Mouse (Mus musculus): Measurements from ENCODE around the gene Pid1.

Gene Pid1

DNA sequence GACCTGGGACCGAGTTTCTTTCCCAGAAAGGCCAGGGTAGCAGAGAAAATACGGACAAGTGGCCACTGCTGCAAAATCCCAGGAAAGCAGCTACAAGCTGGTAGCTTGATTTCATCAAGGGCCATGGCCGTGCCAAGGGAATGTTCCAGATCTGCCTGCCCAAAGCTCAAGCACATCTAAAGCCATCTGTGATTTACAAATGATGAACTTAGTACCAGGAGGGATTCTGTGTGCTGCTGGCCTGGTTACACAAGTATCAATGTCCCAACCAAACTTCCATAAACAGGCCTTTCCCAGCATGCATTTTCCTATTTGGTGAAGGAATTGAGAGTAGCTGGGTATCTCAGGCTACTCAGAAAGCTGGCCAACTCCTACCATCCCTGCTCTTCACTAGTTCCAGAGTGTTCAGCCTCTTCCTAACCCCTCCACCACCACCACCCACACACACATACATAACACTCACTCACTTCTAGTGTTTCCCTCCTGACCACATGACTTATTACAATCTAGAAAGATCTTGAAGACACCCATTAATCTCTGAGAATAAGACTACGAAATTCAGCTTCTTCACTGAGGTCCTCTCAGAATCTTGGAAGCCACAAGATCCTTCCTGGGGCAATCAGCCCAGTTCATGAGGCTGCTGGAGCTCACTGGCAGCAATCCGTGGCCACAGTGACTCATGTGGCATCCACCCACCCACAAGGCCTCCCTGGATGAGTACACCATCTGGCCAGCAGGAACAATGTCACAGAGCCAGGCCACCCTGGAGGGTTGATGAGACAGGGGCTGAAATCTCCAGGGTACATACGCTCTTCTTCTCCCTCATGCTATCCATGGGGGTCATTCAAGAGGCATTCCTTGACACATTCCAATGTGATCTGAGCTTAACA lies 4.1 kb downstream of the Pid1 start:
- no peak for DNase-seq (ENCODE audit: low read depth, low spot score)

DNA sequence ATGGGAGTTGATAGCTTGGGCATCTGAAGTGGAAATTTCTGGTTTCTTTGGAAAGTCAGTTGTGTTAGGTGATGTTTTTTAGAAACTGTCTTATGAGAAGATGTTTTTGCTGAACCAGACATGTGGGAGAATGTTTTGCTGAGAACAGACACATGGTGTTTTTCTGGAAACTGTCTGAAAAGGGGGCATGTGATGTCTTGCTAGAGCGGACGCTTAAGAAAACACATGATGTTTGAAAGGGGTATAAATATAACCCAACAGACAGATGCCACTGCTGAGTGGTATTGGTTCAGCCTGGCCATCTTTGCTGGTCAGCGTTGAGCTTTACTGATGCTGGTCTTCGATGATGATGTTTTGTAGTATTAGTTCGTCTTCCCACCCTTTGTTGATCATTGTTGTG lies 6.8 kb downstream of the Pid1 start:
- DNase-seq (ENCODE audit: low read depth, low spot score) = no peak

DNA sequence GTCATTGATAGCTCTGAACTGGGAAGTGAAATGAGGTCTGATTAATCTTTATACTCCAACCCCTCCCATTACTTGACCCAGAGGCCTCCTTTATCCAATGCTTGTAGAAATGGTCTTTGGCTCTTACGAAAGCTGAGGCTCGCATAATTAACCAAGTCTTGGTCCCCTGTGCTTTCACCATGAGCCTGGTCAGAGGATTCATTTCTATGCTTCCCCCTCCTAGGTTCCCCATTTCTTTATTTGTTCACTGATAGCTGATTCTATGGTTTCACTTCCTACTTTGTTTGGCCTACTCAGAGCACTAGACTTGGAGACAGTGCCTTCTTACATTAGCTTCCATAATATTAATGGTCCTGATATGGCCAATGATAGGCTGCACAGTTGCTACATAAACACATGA lies 13.7 kb downstream of the Pid1 start:
- no peak for DNase-seq (ENCODE audit: low read depth, low spot score)

DNA sequence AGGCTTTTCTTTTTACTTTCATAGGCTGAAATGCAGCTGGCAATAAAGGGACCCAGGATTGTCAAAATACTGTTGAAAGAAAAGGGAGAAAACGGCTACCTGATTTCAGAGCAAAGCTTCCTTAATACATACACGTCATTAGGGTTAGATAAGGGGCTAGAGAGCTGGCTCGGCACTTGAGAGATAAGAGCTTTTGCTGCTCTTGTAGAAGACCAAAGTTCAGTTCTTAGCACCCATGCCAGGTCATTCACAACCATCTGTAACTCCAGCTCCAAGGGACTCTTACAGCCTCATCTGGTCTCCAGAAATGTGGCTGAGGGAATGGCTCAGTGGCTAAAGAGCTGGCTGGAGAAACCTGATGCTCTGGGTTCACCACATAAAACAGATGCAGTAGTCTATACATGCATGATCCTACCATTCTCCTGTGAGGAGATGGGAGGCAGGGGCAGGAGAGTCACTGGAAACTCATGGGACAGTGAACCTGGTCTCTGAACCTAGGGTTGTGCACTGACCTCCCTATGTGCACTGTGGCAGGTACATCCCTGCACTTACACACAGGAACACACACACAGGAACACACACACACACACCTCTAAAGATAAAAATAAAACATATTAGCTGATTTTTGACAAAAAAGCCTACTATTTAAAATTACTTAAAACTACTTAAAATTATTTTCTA lies 16.0 kb downstream of the Pid1 start:
- DNase-seq (ENCODE audit: low read depth, low spot score) = no peak

DNA sequence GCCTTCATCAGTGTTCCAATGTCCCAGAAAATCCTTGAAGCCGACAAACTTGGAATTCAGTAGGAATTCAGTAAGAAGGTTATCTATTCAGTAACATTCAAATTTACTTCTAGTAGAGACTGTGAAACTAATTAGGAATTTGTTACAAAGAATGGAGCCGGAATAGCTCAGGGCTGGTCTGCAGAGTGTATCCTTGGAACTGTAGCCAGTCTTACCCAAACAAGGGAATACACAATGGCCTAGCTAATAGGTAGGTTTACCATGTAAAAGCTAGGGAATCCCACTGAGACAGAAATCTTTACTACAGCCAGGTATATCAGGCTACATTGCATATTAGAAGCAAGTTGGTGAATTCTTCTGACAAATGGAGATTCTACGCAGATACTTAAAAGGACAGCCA lies 31.2 kb downstream of the Pid1 start:
- DNase-seq (ENCODE audit: low read depth, low spot score) = peak; percentile 88

DNA sequence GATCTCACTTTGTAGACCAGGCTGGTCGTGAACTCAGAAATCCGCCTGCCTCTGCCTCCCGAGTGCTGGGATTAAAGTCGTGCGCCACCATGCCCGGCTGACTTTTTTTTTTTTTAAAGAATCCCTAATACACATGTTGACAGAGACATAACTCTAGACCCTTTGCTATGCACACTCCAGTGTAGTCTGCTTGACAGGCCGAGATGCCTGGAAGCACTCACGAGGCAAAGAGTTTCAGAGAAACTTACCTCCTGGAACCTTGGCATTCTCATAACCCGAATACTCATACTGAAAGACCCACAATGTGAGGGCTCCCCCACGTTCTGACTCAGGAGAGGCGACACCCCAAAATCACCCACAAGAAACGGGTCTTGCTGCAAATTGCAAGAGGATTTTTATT lies 32.1 kb downstream of the Pid1 start:
- peak; percentile 46 for DNase-seq (ENCODE audit: low read depth, low spot score)

DNA sequence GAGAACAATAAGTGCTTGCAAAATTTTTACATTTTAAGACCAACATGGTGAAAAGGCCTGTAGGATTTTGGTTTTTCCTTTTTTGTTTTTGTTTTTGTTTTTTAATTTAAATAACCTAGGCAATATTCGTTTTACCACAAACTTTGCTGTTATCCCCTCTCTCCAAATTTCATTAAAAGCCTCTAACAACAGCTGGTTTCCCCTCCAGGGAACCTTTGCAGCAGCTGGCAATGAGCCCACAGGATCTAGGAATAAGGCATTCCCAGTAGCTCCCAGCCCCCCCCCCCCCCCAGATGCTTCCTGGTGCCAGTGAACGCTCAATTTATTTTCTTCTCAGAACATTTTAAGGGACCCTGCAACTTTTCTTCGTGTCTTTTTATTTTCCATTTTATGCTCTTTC lies 38.7 kb downstream of the Pid1 start:
- no peak for DNase-seq (ENCODE audit: low read depth, low spot score)

DNA sequence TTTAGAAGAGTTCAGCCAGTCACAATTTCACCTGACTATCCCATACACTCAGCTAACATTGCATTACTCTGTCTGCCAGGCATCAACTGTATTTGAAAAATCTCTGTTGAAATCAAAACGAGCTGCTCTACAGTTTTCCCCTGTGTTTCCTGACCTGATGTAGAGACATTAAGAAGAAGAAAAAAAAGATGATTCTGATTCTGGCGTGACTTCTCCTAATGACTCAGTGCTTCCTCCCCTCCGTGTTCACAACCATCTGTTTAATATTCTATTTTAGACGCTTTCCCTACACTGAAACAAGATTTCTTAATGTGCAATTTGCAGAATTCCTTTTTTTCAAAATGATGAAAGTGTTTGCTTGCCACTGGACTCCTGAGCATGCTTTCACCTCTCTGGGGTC lies 42.7 kb downstream of the Pid1 start:
- no peak for DNase-seq (ENCODE audit: low read depth, low spot score)

DNA sequence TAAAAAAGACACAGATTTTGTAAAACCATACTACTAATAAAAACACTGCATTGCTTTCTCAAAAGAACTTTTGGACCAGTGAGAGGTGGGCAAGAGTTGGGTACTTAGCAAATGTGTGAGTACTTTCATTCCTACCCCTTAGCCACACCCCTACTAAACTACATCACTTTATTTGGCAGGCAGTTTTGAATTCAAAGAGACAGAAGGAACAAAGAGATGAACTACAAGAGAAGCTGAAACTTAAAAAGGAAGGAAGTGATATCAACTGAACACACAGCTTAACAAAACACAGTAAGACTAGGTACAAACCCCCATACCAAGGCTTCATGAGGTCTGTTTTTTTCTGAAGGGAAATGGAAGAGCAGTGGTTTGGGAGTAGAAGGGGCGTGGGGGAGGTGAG lies 45.4 kb downstream of the Pid1 start:
- no peak for DNase-seq (ENCODE audit: low read depth, low spot score)

DNA sequence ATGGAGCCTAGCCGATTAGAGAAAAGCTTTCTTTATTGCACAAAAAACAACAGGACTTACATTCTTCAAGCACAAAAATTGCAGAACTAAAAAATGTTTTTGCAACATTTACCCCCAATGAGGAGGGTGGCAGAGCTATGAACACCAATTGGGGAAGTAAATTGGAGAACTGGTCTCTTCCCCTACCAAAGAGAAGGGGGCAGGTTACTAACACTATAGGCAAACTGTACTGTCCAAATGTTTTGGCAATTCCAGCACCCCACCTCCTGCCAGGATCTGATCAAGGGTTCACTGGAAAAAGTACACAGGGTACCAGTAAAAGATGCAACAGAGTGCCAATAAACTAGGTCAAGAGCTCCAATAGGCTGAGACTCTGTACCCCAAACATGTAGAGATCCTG lies 46.2 kb downstream of the Pid1 start:
- DNase-seq (ENCODE audit: low read depth, low spot score) = no peak

DNA sequence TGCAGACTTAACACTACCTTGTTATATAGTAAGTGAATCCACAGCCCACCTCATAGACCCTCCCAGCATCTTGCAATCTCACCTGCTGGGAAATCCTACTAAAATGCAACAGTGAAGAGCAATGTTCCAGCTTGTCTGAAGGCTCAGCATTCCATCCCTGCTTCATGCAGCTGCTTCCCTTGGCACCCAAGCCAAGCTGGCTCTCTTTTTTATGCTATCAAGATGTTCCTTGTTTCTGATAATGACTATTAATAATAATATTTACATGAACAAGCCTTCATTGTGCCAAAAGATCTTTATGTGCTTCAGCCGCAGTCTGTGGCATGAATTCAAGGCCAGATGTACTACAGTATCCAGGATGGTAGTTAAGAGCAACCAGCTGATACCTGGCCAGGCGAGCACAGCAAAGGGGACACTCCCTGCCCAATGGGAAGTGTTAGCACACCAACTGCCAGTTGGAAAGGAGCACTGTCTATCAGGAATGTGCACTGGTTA lies 54.0 kb downstream of the Pid1 start:
- no peak for DNase-seq (ENCODE audit: low read depth, low spot score)

DNA sequence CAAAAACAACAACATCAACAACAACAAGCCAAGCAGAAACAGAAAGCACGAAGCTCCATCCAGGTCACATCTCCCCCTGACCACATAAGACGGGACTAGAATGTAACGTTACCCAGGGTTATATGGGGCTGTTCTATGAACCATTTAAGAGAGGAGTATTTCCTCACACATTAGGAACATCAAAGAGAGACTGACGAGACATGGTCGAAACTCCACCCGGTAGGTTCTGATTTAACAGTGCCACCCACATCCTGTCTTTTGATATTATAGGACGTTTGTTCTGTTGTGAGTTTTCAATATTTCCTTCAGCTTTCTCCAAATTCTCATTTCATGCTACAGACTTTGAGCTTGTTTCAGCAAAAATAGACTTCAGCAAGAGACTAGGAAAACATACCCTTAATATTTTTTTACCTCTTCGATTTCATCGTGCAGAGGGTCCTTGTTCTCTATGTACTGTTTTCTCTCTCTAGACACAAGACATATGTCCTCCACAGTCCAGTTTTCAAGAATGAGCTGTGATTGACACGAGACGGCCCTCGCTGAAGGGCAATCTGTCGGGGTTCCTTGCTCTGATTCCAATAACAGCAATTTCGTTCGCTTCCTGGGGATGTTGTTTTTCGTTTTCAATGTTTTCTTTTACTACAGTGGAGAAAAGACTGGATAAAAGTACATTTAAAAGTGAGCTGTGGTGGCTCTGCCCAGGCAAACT lies 58.1 kb downstream of the Pid1 start:
- no peak for DNase-seq (ENCODE audit: low read depth, low spot score)

DNA sequence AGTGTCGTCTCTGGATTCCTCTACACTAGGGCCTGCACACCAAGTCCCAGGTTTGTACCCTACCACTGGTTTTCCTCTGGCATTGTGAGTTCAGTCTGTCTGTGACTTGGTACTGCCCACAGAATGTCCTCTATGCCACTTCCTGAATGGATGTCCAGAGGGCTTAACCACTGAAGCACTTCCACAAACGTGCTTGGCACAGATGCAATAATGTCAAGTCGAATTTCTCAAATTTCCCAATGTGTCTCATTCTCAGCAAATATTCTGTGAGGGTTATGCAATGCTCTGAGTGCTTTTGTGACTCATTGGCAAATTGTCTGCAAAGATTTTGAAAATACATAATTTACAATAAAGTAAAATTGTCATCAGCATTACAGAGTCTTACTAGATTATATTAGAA lies 61.2 kb downstream of the Pid1 start:
- DNase-seq (ENCODE audit: low read depth, low spot score) = no peak

DNA sequence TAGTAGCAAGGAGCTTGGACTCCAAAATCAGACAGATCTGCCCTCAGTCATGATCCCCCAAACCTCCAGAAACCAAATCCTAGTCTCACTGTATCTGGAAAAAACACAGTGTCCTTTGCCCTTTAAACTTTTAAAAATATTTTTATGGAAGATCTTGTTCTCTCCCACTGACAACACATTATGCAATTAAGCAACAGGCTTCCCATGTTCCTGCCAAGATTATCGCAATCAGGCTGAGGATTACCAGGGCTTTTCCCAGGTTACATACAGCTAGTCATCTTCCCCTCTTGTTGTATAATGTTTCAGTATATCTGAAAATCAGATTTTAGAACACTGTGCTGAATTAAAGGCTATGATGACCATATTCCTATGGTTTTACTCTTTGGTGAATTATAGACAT lies 64.3 kb downstream of the Pid1 start:
- no peak for DNase-seq (ENCODE audit: low read depth, low spot score)

DNA sequence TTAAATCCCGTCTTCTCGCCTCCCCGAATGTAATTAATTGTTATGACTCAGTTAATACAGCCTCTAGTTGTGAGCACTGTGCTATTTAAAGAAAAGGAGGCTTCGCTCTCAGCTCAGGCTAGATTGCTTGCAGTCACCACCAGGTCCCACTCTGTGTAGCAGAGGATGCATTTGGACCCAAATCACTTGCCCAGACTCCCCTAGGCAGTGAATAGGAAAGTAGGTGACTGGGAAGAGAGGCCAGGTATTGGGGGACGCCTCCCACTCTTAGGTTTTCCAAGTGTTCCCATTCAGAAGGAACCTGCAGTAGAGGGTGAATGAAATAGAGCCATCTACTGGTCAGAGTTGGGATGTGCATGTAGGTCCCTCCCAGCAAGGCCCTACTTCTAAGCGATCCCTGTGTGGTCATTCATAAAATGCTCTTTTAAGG lies 77.3 kb downstream of the Pid1 start:
- peak; percentile 89 for DNase-seq (ENCODE audit: low read depth, low spot score)

DNA sequence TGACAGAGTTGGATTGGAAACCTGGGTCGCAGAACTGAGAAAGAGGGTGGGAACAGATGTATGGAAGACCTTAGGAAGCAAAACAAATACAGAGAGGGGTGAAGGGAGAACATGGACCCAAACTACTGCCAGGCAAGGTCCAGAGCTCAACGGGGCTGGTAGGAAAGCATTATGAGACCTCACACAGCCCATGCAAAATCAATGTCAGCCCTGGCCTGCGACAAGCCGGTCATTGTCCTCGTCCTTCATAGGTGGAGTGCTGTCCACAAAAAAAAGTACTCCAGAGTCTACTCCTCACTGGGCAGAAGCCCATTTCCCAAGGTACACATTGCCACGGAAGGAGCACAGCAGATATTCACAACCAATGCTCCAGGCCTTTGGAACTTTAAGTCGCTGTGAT lies 78.4 kb downstream of the Pid1 start:
- no peak for DNase-seq (ENCODE audit: low read depth, low spot score)

DNA sequence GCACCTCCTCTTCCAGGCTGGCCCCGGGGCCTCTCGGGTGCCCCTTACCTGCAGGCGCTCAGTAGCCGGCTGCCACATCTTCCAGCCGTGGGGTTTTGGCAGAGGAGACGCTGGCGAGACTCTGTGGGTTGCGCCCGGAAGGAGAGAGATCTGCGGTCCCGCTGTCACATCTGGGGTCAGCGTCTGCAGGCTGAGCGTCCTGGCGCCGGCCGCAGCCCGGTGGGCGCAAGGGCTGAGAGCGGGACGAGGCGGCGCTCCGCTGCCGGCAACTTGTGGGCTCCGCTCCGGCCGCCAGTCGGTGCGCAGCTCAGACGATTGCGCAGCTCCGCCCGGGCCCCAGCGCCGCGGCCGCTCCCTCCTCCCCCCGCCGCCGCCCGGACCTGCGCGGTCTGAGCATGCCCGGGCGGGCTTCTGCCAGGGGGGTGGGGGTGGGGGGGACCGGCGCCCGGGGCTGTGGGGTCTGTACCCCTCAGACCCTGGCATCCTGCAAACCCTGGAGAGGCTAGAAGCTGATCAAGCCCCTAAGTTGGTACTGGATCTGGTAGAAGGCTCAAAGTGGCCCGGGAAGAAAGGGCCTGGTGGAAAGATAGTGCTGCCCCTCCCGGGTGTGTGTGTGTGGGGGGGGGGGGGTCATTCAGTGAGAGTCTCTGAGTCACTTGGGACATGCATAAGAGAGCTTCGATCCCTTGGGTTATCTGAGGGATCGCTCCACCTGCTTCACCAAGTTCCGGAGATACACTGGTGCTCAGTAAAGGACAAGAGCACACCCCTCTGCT lies 79.5 kb downstream of the Pid1 start:
- DNase-seq (ENCODE audit: low read depth, low spot score) = peak; percentile 44

DNA sequence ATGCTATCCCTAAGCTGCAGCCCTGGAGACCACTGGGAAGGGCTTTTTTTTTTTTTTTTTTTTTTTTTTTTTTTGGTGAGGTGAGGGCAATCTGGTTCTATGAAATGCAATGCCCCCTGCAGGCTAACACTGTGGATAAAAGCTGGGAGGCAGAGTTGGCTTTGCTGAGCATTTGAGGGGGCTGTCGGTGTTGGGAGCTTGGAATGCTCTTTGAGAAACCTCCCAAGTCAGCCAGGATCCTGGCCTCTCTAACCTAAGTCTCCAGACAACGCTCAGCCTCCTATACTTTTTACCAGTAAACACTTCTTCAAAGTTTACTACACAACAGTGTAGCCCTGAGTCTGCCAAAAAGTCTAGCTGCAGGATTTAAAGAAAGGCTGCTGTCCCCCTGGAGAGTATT lies 80.9 kb downstream of the Pid1 start:
- DNase-seq (ENCODE audit: low read depth, low spot score) = peak; percentile 61

DNA sequence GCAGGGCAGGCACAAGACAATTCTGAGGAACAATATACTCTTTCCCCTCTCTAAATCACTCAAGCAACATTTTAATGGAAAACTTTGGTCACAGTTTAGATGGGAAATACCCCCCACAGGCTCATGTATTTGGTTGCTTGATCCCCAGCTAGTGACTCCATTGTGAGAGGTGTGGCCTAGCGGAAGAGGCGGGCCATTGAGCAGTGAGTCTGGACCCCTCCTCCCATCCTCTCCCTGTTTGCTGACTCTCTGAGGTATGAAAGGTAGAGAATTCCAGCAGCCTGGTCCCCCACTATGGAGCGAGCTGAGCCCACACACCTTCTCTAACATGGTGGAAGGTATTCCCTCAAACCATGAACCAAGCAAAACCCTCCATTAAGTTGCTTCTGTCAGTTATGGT lies 83.8 kb downstream of the Pid1 start:
- peak; percentile 52 for DNase-seq (ENCODE audit: low read depth, low spot score)

DNA sequence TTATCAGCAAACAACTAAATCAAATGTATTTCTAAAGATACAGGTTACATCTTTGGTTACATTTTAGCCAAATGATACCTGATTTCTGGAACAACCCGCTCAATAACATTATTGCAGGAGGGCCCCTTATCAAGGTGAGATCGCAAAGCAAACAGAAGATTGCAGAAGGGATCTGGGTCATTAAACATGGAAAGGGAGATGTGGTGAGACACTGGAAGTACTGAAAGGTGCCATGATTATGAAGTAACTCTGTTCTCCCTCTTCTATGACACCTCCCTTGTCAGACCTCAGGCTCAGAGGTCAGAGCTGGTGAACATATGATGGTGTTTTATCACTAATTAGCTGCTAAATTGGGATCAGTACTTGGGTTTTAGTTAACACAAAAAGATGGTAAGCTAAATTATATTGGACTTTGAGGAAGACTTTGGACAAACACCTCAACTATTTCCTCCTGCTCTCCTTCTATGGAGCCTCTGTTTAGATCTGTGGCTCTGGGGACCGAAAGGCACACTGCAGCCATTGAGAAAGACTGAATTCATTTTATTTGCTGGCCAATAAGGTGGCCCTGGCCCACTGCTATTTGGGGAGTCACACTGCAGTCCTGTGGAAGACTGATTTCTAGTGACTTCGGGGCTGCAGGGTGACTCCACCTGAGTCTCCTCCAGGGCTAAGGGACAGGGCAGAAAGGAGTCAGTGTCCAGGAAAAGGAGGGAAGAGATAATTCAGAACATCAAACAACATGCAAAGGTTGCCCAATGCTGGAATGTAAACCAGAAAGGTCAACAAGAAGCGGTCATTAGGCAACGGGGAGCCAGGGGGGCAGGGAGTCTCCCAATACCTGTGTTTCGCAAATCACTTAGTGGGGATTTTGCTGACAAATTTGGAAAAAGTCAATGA lies 85.4 kb downstream of the Pid1 start:
- DNase-seq (ENCODE audit: low read depth, low spot score) = no peak

DNA sequence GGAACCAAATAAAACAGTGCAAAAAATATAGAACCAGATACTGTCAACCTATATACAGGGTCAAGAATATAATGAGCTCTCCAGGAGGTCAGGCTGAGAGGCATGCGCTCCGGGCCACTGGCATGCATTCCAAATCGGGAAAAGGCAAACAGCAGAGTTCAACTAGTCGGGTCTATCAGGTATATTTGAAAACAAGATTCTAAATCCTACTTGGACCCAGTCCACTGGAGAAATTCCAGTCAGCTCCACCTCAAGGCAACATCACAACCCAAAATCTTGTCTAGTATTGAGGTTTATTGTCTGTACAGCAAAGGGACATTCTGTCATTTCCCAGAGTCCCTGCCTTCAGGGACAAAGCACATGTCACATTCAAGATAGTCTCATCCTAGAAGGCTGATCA lies 91.0 kb downstream of the Pid1 start:
- no peak for DNase-seq (ENCODE audit: low read depth, low spot score)
